Mouse (Mus musculus) c-Kit-positive CD71-positive TER-119-positive erythroid progenitor cells, embryonic 14.5 days (primary cell): ENCODE results near the gene Scp2.
"Not testable (repeated sequence)": the region's sequence is repeated elsewhere in the genome, so short reads cannot be mapped to it uniquely, and the experiment has no call there.

Source experiments
- DNase-seq: peaks from one replicate; pipeline ENCODE4 v3.0.0-alpha.2; 2013; ENCODE audit warnings: low spot score

Scp2 gene

GRCm38 (mm10) chr4:108144880-108145279 lies at the start of gene Scp2:
Gene Scp2 (minus strand): TSS chr4:108144998.
- no peak for DNase-seq

- no peak for DNase-seq
Measured at GRCm38 (mm10) chr4:108192821-108193323, 48.1 kb upstream of the Scp2 start.

- DNase-seq = no peak
Measured at GRCm38 (mm10) chr4:108182278-108182677, 37.5 kb upstream of the Scp2 start.

GRCm38 (mm10) chr4:108168056-108168455 lies 23.3 kb upstream of the Scp2 start:
- DNase-seq = no peak

- no peak for DNase-seq
Measured at GRCm38 (mm10) chr4:108166874-108167273, 22.1 kb upstream of the Scp2 start.

GRCm38 (mm10) chr4:108165152-108165895 lies 20.5 kb upstream of the Scp2 start, which contains the start of gene Echdc2:
Gene Echdc2 (plus strand): TSS chr4:108165437.
- no peak for DNase-seq

GRCm38 (mm10) chr4:108163291-108163690 lies 18.5 kb upstream of the Scp2 start:
- no peak for DNase-seq

- no peak for DNase-seq
Measured at GRCm38 (mm10) chr4:108161936-108162335, 17.1 kb upstream of the Scp2 start.

- not testable (repeated sequence) for DNase-seq
Measured at GRCm38 (mm10) chr4:108155141-108155540, 10.3 kb upstream of the Scp2 start.

- not testable (repeated sequence) for DNase-seq
Measured at GRCm38 (mm10) chr4:108145554-108145953, 756 bp upstream of the Scp2 start.

GRCm38 (mm10) chr4:108143778-108144177 lies 1.0 kb downstream of the Scp2 start:
- DNase-seq = no peak

- not testable (repeated sequence) for DNase-seq
Measured at GRCm38 (mm10) chr4:108143178-108143577, 1.6 kb downstream of the Scp2 start.

- DNase-seq = no peak
Measured at GRCm38 (mm10) chr4:108136938-108137337, 7.9 kb downstream of the Scp2 start.

GRCm38 (mm10) chr4:108130452-108130851 lies 14.3 kb downstream of the Scp2 start:
- no peak for DNase-seq

- no peak for DNase-seq
Measured at GRCm38 (mm10) chr4:108128339-108128738, 16.5 kb downstream of the Scp2 start.

- DNase-seq = no peak
Measured at GRCm38 (mm10) chr4:108127516-108127915, 17.3 kb downstream of the Scp2 start.

GRCm38 (mm10) chr4:108126260-108126659 lies 18.5 kb downstream of the Scp2 start:
- no peak for DNase-seq

- DNase-seq = no peak
Measured at GRCm38 (mm10) chr4:108124104-108124503, 20.7 kb downstream of the Scp2 start.

- peak; percentile 89 for DNase-seq
Measured at GRCm38 (mm10) chr4:108117924-108118876, 26.6 kb downstream of the Scp2 start.

- DNase-seq = no peak
Measured at GRCm38 (mm10) chr4:108117488-108117887, 27.3 kb downstream of the Scp2 start.

- DNase-seq = no peak
Measured at GRCm38 (mm10) chr4:108116466-108116865, 28.3 kb downstream of the Scp2 start.

GRCm38 (mm10) chr4:108110706-108111105 lies 34.1 kb downstream of the Scp2 start:
- no peak for DNase-seq

GRCm38 (mm10) chr4:108109728-108110127 lies 35.1 kb downstream of the Scp2 start:
- no peak for DNase-seq
